10 mouse cellular contexts compared by ENCODE assay signal in genomic region chr6:52215771-52216535, GRCm38 (mm10). TPM values are rescaled to one million over a fixed set of nuclear protein-coding genes. Genes with fewer than 3 reads are reported as not detected.
A peak's percentile ranks its signal among the peaks of the same experiment; 100 is the strongest.
DNase-seq lines count a peak whose midpoint lies in the region; ATAC-seq and TF ChIP-seq lines count a peak whose summit lies in the region.
"Had no signal": no experiment of that assay in that cellular context is flagged by ENCODE, and none has a peak within 500 bp of the region (broad histone marks: within the 10 kb centered on the region; RNA-seq: fewer than 3 reads in every experiment).

No protein-coding gene starts in this region.

- peaks cover 100% of the 10 kb centered on the region for H3K27me3 ChIP-seq in heart, embryonic 15.5 days
- no peaks in the 10 kb centered on the region for H3K27me3 ChIP-seq in kidney, adult 2 months (replicated peaks; ENCODE audit: control insufficient read depth, insufficient read depth, low read length)
- H3K27me3 ChIP-seq in midbrain, embryonic 14.5 days (ENCODE audit: control insufficient read depth, insufficient read depth, low read length), result peaks cover 99% of the 10 kb centered on the region

- H3K4me1 ChIP-seq in heart, embryonic 15.5 days (replicated peaks), result peaks cover 30% of the 10 kb centered on the region
- peaks cover 4% of the 10 kb centered on the region; the same call in 1 of the 2 replicates for H3K4me1 ChIP-seq in brown adipose tissue, adult 24 weeks (ENCODE audit: control insufficient read depth, insufficient read depth, insufficient read length, low read length)
- 0 out of 2 replicates have a peak, but pooled peaks cover 12% of the 10 kb centered on the region for H3K4me1 ChIP-seq in kidney, adult 2 months (ENCODE audit: control insufficient read depth, insufficient read depth, low read length)
- H3K4me1 ChIP-seq in midbrain, embryonic 14.5 days (ENCODE audit: control insufficient read depth, insufficient read depth, low read length), result 0 out of 2 replicates have a peak, but pooled peaks cover 3% of the 10 kb centered on the region

- H3K36me3 ChIP-seq in heart, embryonic 15.5 days, result no peaks in the 10 kb centered on the region
- no peaks in the 10 kb centered on the region for H3K36me3 ChIP-seq in kidney, adult 2 months (ENCODE audit: control insufficient read depth, insufficient read depth, low read length)
- H3K36me3 ChIP-seq in midbrain, embryonic 14.5 days (ENCODE audit: control insufficient read depth, insufficient read depth, low read length), result no peaks in the 10 kb centered on the region
- H3K36me3 ChIP-seq: liver, embryonic 13.5 days had no signal

- intact Hi-C loops in heart, postnatal 25 days (cut with DNase I), result loop anchor here (5.0 kb wide), 1 partner anchor 1034 kb away; no protein-coding TSS in a partner anchor

- 0 out of 2 replicates have a peak overlapping the region, but pooled peaks have one; percentile 14 for H3K4me2 ChIP-seq in heart, embryonic 15.5 days
- no peak overlapping the region for H3K4me2 ChIP-seq in midbrain, embryonic 14.5 days (ENCODE audit: low read length)

- no peak overlapping the region for H3K27ac ChIP-seq in heart, embryonic 15.5 days
- H3K27ac ChIP-seq in brown adipose tissue, adult 24 weeks (replicated peaks; ENCODE audit: low read depth, low read length), result no peak overlapping the region
- peak overlapping the region; percentile 94 for H3K27ac ChIP-seq in kidney, adult 2 months (ENCODE audit: insufficient read depth, low read depth, low read length)
- no peak overlapping the region for H3K27ac ChIP-seq in midbrain, embryonic 14.5 days (replicated peaks; ENCODE audit: low read depth, low read length)
- H3K27ac ChIP-seq: liver, embryonic 13.5 days had no signal

- ATAC-seq in heart, embryonic 15.5 days (replicated peaks; ENCODE audit: insufficient number of reproducible peaks, insufficient read depth, low FRiP score, low read depth), result no peak
- ATAC-seq in midbrain, embryonic 14.5 days (ENCODE audit: low FRiP score, low TSS enrichment), result no peak

- no peak for TF ChIP-seq CTCF in kidney, adult 2 months (conservative IDR thresholded peaks at IDR 0.05; ENCODE audit: insufficient read depth, insufficient read length, low read depth, low read length)

- H3K4me3 ChIP-seq in heart, embryonic 15.5 days, result no peak overlapping the region
- H3K4me3 ChIP-seq in brown adipose tissue, adult 24 weeks (ENCODE audit: insufficient read depth, low read depth, low read length), result peak overlapping the region; percentile 26
- peak overlapping the region; percentile 55 for H3K4me3 ChIP-seq in kidney, adult 2 months (ENCODE audit: insufficient read depth, low read depth, low read length)
- H3K4me3 ChIP-seq in midbrain, embryonic 14.5 days (replicated peaks; ENCODE audit: low read depth, low read length), result no peak overlapping the region

- no peak for DNase-seq in heart, postnatal 25 days (ENCODE audit: low spot score)
- peak; percentile 64 for DNase-seq in kidney, adult 2 months
- peak; percentile 30 for DNase-seq in naive thymus-derived CD4-positive, alpha-beta T cell, adult 2 months (ENCODE audit: low read depth)
- DNase-seq in embryo, embryonic 10.5 days (ENCODE audit: low spot score), result no peak
- no peak for DNase-seq in left cerebral cortex, adult 18-20 months (ENCODE audit: low spot score in 2 of 2)
- DNase-seq in midbrain, embryonic 14.5 days, result no peak
- DNase-seq: cerebellum, postnatal 25 days; liver, embryonic 13.5 days had no signal

- H3K9me3 ChIP-seq in heart, embryonic 15.5 days (replicated peaks), result no peaks in the 10 kb centered on the region
- H3K9me3 ChIP-seq in midbrain, embryonic 14.5 days (ENCODE audit: control insufficient read depth, low read length), result no peaks in the 10 kb centered on the region
- H3K9me3 ChIP-seq: liver, embryonic 13.5 days had no signal

- WGBS in heart, embryonic 15.5 days, result 5% methylated on average over 30 of the region's 30 CpGs
- WGBS in kidney, adult 2 months, result 16% methylated on average over 30 of the region's 30 CpGs
- WGBS in midbrain, embryonic 14.5 days, result 2% methylated on average over 30 of the region's 30 CpGs

- no peak overlapping the region for H3K9ac ChIP-seq in heart, embryonic 15.5 days
- H3K9ac ChIP-seq in midbrain, embryonic 14.5 days (replicated peaks; ENCODE audit: low read length), result no peak overlapping the region
- H3K9ac ChIP-seq: liver, embryonic 13.5 days had no signal

- no peak for TF ChIP-seq POLR2A in kidney, adult 2 months (IDR thresholded peaks at IDR 0.05; ENCODE audit: low read depth, low read length)

RNA-seq across cellular contexts. Expression of gene Gm28308, which starts 2.8 kb away (rescaled TPM):
- not detected in 2 replicates for polyA plus RNA-seq in heart, embryonic 15.5 days (2015; fragmentation: Nextera tagmentation; extraction: Ambion mirVana)
- total RNA-seq in heart, postnatal 25 days (2021), result not detected
- polyA plus RNA-seq in brown adipose tissue, adult 24 weeks (2012; ENCODE audit: insufficient read depth, insufficient read length, missing spikeins), result not detected in 2 replicates
- polyA plus RNA-seq in kidney, adult 2 months (2012; rRNA removed), result 0.78 and 2.9 TPM in 2 replicates
- not detected for total RNA-seq in left cerebral cortex, adult 18-20 months (2021)
- not detected in 2 replicates for polyA plus RNA-seq in midbrain, embryonic 14.5 days (2014; fragmentation: Nextera tagmentation; extraction: Ambion mirVana)
- polyA plus RNA-seq: liver, embryonic 13.5 days had no signal

RNA-seq across cellular contexts. Expression of gene Hoxa3, which starts 2.8 kb away (rescaled TPM):
- 0.89 and 2.4 TPM in 2 replicates for polyA plus RNA-seq in heart, embryonic 15.5 days (2015; fragmentation: Nextera tagmentation; extraction: Ambion mirVana)
- total RNA-seq in heart, postnatal 25 days (2021), result 1 to 10 TPM in 1 of 2 experiments, under 1 TPM in 1; 0.48 to 1.0 TPM
- polyA plus RNA-seq in brown adipose tissue, adult 24 weeks (2012; ENCODE audit: insufficient read depth, insufficient read length, missing spikeins), result 4.7 and 5.4 TPM in 2 replicates
- 7.4 and 7.6 TPM in 2 replicates for polyA plus RNA-seq in kidney, adult 2 months (2012; rRNA removed)
- not detected for total RNA-seq in left cerebral cortex, adult 18-20 months (2021)
- polyA plus RNA-seq in midbrain, embryonic 14.5 days (2014; fragmentation: Nextera tagmentation; extraction: Ambion mirVana), result not detected in 2 replicates

RNA-seq across cellular contexts. Expression of gene Hoxa7, which starts 5.7 kb away (rescaled TPM):
- polyA plus RNA-seq in heart, embryonic 15.5 days (2015; fragmentation: Nextera tagmentation; extraction: Ambion mirVana), result 0.54 and 1.4 TPM in 2 replicates
- total RNA-seq in heart, postnatal 25 days (2021), result under 1 TPM; 0.31 to 0.44 TPM
- polyA plus RNA-seq in brown adipose tissue, adult 24 weeks (2012; ENCODE audit: insufficient read depth, insufficient read length, missing spikeins), result 11.4 and 11.5 TPM in 2 replicates
- 44.1 and 45.9 TPM in 2 replicates for polyA plus RNA-seq in kidney, adult 2 months (2012; rRNA removed)
- total RNA-seq in left cerebral cortex, adult 18-20 months (2021), result not detected
- not detected in 2 replicates for polyA plus RNA-seq in midbrain, embryonic 14.5 days (2014; fragmentation: Nextera tagmentation; extraction: Ambion mirVana)

RNA-seq across cellular contexts. Expression of gene Hoxa6, which starts 7.4 kb away (rescaled TPM):
- 0.27 TPM in 1 of 2 replicates, not detected in the other for polyA plus RNA-seq in heart, embryonic 15.5 days (2015; fragmentation: Nextera tagmentation; extraction: Ambion mirVana)
- not detected for total RNA-seq in heart, postnatal 25 days (2021)
- not detected in 2 replicates for polyA plus RNA-seq in brown adipose tissue, adult 24 weeks (2012; ENCODE audit: insufficient read depth, insufficient read length, missing spikeins)
- polyA plus RNA-seq in kidney, adult 2 months (2012; rRNA removed), result 2.4 and 3.4 TPM in 2 replicates
- not detected for total RNA-seq in left cerebral cortex, adult 18-20 months (2021)
- not detected in 2 replicates for polyA plus RNA-seq in midbrain, embryonic 14.5 days (2014; fragmentation: Nextera tagmentation; extraction: Ambion mirVana)
- polyA plus RNA-seq: liver, embryonic 13.5 days had no signal

RNA-seq across cellular contexts. Expression of gene Hoxa5, which starts 11.6 kb away (rescaled TPM):
- polyA plus RNA-seq in heart, embryonic 15.5 days (2015; fragmentation: Nextera tagmentation; extraction: Ambion mirVana), result 2.3 and 6.3 TPM in 2 replicates
- total RNA-seq in heart, postnatal 25 days (2021), result 1 to 10 TPM in 1 of 2 experiments, under 1 TPM in 1; 0.52 to 1.3 TPM
- polyA plus RNA-seq in brown adipose tissue, adult 24 weeks (2012; ENCODE audit: insufficient read depth, insufficient read length, missing spikeins), result 35.9 and 39.4 TPM in 2 replicates
- 6.9 and 8.1 TPM in 2 replicates for polyA plus RNA-seq in kidney, adult 2 months (2012; rRNA removed)
- not detected for total RNA-seq in left cerebral cortex, adult 18-20 months (2021)
- not detected in 2 replicates for polyA plus RNA-seq in midbrain, embryonic 14.5 days (2014; fragmentation: Nextera tagmentation; extraction: Ambion mirVana)

Comparison
In these comparisons a context has a peak if more than half of its experiments do, and no peak if none do; other contexts are left out.
1. H3K4me3 ChIP-seq: peak in brown adipose tissue, adult 24 weeks (single experiment) and kidney, adult 2 months (single experiment); none in heart, embryonic 15.5 days (single experiment) and midbrain, embryonic 14.5 days (single experiment).
2. DNase-seq: peak in kidney, adult 2 months (single experiment) and naive thymus-derived CD4-positive, alpha-beta T cell, adult 2 months (single experiment); none in heart, postnatal 25 days (single experiment), embryo, embryonic 10.5 days (single experiment), left cerebral cortex, adult 18-20 months (0 of 2) and midbrain, embryonic 14.5 days (single experiment).